Mouse (Mus musculus): ENCODE data around the gene Abr. TPM values are rescaled to one million over a fixed set of nuclear protein-coding genes. Genes with fewer than 3 reads are reported as not detected.

The Abr gene
- total RNA-seq, 2 experiments from 2014 or later = 267 to 280 TPM

DNA sequence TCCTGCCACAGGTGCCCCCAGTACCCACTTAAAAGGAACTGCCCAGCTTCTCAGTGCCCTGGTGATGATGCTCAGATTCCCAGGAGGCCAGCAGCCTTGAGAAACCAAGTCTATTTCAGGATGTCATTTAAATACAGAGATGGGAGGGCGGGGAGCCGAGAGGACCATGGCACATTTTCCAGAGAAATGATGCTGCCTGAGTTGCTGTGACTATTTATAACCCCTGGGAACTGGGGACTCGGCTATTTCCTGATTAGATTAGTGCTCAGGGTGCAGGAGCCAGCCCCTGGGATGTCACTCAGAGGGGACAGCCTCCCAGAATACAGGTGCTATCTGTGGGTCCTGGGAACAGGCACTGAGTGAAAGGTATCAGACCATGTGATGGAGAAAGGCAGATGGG, 194.3 kb downstream of the Abr start:
- no peak for DNase-seq
- intact Hi-C loops (cut with DNase I) = no loop called here

DNA sequence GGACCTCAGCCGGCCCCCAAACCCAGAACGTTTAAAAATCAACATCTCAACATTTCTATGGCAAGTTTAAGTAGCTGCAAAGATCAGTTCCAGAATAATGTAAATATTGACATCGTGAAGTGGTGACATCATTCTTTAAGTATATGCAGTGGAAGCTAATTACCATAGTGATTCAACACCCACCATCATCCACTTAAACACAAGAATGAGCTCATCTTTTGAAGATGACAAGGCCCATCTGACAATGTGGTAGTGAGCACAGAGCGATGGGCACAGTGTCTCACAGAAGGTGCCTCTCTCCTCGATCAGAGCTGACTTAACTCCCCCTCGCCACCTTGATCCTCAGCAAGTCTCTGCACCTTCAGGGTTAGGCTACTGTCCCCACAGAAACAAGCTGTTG, 196.4 kb downstream of the Abr start:
- intact Hi-C loops (cut with DNase I) = no loop called here
- DNase-seq = no peak

DNA sequence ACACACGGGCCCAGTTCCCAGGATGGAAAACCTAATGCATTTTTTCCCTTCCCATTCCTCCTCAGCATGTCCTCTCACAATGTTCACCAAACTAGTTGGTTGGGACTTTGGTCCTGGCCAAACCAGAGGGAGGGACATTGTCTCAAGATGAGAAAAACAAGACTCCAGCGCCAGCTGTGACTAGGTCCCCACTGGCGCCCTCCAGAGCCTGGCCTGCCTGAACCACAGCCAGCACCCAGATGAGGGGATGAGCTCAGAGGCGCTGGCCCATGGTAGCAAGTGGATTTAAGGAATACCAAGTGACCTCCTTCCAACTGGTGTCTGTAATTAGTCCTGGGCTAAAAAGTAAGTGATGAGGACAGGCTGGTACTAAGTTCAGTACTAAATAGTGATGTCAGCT, 201.2 kb downstream of the Abr start:
- no peak for DNase-seq
- intact Hi-C loops (cut with DNase I) = no loop called here

DNA sequence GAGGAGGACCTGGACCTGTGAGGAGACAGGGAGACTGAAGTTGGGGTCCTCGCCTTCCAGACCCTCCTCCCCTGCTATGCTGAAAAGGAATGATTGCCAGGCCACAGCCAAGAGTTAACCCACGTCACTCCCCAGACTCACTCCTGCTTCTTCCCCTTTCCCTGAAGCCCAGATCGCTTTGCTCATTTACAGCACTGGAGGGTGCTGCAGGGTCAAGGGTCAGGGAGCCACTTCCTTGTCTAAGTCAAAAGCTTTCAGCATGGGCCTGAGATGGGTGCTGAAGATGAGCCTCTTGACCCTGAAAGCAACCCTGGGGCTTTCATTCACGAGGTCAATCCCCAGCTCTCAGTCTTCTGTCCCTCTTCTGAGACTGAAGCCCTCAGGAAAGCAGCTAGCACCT, 202.9 kb downstream of the Abr start:
- intact Hi-C loops (cut with DNase I) = no loop called here
- peak; percentile 34 for DNase-seq

DNA sequence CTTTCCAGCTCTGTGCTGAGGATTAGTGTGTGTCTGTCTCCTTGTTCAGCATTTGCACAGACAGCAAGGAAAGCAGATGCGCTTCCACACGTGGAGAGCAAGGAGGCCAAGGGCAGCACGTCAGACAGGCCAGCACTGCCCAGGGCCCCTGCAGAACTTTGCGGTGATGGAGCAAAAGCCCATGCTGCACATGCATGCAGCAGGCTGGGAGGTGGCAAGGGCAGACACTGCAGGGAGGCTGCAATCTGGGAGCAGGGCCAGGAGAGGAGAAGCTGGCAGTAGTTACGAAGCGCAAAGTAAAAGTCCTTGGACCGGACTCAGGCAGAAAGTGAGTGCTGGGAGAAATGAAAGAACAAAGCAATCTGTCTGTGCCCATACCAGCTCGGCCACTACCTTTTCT, 203.7 kb downstream of the Abr start:
- intact Hi-C loops (cut with DNase I) = no loop called here

DNA sequence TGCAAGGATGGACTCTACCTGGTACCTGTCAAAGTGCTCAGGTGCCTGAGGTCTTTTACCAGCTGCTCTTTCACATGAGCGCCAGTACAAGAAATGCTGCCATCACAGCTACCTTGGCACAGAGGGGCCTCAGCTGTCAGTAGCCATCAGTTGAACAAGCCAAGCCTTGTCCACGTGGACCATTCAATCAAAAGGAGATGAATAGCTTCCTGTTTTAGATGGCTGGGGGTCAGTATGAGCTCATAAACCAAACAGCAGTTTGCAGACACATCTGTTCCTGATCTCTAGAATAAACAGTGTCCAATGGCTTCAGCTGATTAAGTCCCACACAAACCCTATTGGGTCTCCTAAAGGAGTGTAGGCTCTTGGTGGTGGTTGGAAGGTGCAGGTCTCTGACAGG, 206.1 kb downstream of the Abr start:
- no peak for DNase-seq
- intact Hi-C loops (cut with DNase I) = no loop called here

More for the DNA sequence above, 203.7 kb downstream of the Abr start:
- peak; percentile 84 for DNase-seq

DNA sequence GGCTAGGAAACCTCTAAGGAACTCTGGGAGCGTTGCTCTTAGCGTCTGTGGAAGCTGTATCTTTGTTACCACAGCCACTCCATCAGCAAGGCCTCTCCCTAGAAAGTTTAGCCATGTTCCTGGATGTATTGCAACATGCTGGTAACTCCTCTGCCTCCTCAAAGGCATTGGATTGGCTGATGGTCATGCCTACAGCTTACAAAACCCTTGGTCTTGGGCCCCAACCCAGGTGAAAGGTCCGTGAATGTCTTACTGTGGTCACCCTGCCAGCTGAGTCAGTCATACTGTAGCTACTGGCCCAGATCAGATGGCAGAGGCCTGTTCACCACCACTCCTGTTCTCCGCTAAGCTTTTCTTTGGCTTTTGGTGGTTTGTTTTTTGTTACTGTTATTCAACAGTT, 207.1 kb downstream of the Abr start:
- intact Hi-C loops (cut with DNase I) = no loop called here
- DNase-seq = no peak

DNA sequence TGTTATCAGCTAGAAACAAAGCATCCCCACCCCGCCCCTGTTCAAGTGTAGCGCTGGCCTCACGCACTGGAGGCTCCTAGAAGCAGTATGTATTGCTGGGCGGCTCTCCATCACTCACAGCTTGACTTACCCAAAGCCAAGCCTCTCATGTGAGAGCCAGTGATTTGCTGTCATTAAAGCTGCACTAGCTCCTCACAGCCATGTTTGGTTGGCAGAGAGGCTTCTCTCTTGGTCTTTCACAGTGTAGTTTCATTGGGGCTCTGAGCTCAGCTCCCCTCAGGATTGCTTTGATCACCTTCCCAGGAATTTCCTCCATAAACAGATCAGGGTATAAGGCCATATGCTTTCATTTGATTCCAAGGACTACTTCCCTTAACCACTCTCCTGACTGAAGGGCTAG, 208.9 kb downstream of the Abr start:
- intact Hi-C loops (cut with DNase I) = no loop called here
- no peak for DNase-seq

DNA sequence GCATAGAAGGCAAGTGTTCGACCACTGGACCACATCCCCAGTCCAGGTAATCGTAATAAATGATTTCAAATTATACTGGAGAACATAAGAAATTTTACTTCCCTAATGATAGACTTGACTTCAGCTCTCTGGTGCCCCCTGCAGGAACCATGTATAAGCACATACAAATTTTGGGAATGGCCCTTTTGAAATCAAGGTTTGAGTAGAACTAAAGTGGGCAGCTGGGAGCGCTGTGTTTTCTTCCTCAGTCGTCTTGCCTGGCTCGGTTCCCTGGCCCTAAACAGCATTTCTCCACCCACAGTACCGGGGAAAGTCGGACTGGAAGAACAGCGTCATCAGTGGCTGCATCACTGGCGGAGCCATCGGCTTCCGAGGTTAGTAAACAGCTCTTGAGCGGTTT, 211.3 kb downstream of the Abr start:
- intact Hi-C loops (cut with DNase I) = loop anchor here (2.0 kb wide), 1 partner anchor 44 kb away; no protein-coding TSS in a partner anchor
- peak; percentile 65 for DNase-seq

DNA sequence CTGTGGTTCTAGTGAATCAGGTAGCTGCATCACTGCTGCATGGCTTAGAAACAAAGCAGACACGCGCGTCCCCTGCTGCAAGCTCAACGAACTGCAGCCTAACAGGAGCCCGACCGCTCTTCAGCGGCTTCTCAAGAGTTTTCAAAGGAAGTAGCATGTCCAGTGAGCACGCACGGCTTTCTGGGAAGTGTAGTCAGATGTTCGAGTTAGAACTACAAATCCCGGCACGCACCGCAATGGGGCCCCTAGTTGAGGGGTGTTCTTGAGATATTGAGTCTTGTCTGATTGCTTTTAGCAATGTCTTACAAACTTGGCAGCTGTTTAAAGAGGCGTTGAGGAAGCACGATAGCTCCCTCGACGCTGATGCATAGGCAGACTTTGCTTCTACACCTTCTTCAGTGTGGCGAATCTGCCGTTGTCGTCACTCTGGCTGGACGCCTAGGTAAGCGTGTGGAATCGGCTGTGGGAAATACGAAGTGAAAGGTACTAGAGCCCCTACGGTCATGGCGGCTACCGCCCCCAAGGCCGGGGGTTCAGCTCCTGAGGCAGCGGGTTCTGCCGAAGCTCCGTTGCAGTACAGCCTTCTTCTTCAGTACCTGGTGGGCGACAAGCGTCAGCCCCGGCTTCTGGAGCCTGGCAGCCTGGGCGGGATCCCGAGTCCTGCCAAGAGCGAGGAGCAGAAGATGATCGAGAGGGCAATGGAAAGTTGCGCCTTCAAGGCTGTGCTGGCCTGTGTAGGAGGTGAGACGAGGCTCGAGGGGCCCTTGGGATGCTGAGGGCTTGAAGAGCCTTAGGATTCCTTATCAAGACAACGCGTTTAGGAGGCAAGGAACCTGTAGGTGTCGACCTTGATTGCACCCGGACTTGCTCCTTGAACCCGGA, 215.2 kb downstream of the Abr start, which contains the start of gene Timm22:
TSS of gene Timm22 (plus strand) at position 251 of the 882 bp plus-strand sequence.
- intact Hi-C loops (cut with DNase I) = loop anchor here (10.0 kb wide), 1 partner anchor 322 kb away; no protein-coding TSS in a partner anchor

DNA sequence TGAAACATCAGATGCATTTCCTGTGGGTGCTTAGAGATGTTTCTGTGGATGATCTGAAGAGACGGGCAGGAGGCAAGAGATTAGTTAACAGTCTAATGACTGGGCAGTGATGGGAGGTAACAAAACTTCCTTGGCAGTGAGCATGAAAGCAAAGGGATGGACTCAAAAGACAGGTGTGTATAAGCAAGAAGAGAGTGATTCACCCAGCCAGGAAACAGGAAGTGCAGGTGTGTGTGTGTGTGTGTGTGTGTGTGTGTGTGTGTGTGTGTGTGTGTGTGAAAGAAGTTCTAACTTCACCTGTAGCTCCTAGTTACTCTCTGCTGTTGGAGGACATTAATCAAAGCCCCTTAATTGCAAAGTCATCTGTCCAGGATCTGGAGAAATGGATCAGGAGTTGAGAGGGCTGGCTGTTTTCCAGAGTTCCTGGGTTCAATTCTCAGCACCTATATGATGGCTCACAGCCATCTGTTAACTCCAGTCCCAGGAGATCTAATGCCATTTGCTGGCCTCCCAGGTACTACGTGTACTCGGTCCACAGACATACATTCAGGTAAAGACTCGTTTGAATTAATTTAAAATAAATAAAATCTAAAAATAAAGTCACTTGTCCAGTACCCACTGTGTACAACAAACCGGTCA, 216.4 kb downstream of the Abr start:
- no peak for DNase-seq
- intact Hi-C loops (cut with DNase I) = loop anchor here (10.0 kb wide), 1 partner anchor 321 kb away; no protein-coding TSS in a partner anchor

More for the DNA sequence above, 215.2 kb downstream of the Abr start, which contains the start of gene Timm22:
- peak; percentile 97 for DNase-seq

DNA sequence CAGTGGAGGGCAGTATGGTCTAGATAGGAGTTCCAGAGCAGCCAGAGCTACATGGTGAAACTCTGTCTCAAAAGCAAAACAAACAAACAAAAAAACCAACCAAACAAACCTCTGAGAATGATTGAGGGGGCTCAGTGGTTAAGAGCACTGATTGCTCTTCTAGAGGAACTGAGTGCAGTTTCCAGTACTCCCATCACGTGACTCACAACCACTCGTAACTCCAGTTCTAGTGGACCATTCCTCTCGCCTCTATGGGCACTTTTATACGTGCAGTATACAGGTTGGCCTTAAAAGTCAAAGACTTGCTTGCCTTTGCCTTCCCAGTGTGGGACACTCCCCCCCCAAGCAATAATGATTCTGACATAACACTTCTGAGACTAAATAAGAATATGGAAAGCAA, 217.0 kb downstream of the Abr start:
- no peak for DNase-seq
- intact Hi-C loops (cut with DNase I) = loop anchor here (10.0 kb wide), 1 partner anchor 320 kb away; no protein-coding TSS in a partner anchor

DNA sequence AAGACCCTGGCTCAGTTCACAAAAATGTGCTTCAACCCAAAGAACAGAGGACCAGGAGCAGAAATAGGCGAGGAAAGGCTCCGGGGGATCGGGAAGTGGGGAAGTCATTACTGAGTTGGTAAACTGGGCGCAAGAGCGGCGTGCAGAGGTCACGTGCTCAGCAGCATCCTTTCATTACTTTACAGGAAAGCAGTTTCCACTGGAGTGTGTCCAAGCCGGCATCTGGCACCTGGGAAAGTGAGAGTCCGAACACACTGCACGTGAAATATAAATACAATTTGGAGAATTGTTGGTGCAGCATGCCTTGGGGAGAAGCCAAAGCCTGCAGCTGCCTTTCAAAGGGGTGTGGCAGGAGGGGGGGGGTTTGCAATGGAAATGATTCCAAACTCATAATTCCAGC, 220.7 kb downstream of the Abr start:
- intact Hi-C loops (cut with DNase I) = loop anchor here (10.0 kb wide), 1 partner anchor 317 kb away; no protein-coding TSS in a partner anchor
- DNase-seq = peak; percentile 23

DNA sequence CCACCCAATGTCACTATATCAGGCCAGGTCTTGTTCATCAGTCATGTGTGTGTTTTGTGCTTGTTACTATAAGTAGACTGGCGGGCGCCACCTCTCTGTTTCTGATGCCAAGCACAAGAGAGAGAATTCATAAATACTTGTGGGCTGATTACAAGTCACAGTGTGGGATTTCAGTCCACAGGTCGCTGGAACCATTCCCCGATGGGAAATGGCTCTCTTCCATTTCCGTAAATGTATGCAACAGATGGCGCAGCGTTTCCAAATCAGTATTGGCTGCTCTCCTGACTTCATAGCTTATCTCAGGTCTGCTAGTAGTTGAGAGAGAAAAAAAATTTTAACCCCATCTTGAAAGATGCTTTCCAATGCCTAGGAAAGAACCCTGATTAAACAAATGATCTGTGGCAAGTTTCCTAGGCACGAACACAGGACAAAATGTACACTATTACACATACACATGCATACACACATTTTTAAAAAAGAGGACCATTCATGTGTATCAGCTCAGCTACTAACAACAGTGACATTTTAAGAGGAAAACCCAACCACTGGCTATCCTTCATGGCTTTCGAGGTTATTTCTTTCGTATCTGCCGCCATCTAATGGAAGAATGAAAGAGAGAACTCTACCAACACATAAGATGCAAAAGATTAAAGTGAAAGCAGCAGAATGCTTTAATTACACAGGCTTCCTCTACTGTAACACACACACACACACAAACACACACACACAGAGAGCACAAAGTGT, 222.4 kb downstream of the Abr start:
- intact Hi-C loops (cut with DNase I) = loop anchor here (2.0 to 10.0 kb wide), 3 partner anchors 147 to 435 kb away; no protein-coding TSS in a partner anchor
- peak; percentile 63 for DNase-seq

DNA sequence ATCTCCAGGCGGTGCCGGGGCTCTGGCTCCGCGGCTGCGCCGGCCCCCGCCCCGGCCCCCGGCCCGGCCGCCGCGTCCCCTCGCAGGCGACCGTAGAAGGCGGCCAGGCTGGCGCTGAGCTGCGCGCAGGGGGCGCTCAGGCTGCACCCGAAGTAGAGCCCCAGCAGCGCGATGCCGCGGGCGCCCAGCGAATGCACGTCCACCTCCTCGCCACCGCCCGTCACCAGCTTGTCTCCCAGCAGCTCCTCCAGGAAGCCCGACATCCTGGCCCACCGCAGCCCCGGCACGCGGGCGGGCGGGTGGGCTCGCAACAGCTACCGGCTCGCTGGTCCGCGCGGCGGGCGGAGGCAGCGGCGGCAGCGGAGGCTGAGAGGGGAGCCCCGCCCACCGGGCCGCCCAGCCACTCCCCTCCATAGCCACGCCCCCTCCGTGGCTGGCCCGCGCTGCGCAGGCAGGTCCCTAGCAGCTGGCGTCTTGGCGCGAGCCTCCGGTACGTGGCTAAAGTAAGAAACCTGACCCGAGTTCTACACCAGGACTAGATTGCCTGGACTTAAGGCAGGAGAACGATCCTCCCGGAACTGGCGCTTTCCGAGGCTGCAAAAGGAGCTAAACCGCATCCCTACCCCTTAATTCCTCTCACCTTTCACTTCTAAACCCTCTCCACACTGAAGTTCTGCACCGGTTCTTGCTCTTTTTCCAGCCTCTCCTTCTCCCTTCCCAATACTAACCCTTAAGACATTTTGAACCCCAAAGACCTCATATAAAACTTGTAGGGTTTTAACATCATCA, 223.1 kb downstream of the Abr start, which contains the start of gene Nxn:
TSS of gene Nxn (minus strand) at position 343 of the 789 bp plus-strand sequence.
- intact Hi-C loops (cut with DNase I) = loop anchor here (2.0 to 10.0 kb wide), 2 partner anchors 146 to 434 kb away; no protein-coding TSS in a partner anchor
- DNase-seq = peak; percentile 94

DNA sequence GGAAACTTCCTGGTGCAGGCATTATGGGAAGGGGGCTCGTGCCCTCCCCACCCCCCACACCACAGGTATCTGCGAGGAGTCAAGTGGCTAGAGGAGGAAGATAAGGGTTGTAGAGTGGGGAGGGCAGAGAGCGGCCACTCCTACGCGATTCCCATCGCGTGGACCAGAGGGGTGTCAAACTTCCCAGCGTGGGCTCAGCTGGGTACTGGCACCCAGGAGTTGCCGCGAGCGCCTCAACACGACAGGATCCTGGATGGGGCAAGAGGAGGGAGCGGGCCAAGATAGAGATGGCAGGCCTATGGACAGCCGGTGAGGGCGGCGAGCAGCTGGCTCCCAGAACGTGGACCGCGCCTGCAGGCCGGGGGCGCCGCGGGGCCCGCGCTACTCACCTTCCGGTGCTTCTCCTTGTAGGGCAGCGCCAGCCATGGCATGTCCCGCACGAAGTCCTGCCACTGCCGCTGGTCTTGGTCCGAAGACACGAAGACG, 223.8 kb downstream of the Abr start:
- DNase-seq = peak; percentile 64
- intact Hi-C loops (cut with DNase I) = loop anchor here (2.0 to 10.0 kb wide), 2 partner anchors 146 to 434 kb away; no protein-coding TSS in a partner anchor

DNA sequence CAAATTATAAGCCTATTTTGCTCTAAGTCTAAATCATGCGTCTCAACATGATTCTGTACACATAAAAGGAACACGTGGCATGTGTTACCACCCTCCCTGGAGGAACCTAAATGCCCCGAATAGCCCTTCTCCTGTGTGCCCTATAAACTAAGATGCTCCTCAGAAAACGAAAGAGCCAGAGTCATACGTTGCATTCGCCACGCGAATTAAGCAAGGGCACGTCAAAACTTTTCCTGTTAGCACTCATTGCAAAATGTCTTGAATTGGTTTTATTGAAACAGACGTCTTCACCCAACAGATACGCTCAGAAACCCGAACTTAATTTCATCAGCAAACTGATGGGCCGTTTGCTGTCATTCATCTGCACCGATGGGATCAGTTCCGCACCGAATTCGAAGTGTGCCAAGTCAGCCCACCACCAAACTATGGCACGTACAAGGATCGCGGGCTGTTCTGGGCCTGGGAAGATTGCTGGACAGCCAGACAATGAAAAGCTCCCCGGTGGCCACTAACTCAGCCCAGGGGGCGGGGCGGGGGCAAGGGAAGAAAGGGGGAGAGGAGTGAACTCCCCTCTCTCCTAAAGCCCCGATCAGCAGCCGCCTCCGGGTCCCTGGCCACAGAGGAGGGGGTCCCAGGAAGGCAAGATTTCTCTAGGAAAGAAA, 224.3 kb downstream of the Abr start:
- DNase-seq = peak; percentile 48
- intact Hi-C loops (cut with DNase I) = loop anchor here (2.0 to 10.0 kb wide), 2 partner anchors 145 to 433 kb away; no protein-coding TSS in a partner anchor

DNA sequence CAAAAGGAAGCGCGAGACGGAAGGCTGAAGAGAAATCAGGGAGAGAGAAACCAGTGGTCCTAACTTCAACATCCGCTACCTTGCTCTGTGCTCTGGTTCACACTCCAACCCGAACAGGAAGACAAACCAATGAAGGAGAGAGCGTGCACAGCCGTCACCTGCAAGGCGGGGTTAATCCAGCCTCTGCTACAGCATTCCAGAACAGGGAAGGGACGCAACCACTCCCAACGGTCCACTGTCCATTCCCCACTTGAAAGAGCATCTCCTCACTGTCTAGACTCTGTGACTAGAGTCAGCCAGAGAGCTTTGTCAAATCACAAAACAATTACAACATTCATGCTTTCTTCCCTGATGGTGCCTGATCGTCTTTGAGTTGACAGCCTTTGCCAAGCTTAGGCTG, 229.1 kb downstream of the Abr start:
- intact Hi-C loops (cut with DNase I) = loop anchor here (10.0 kb wide), 1 partner anchor 428 kb away; no protein-coding TSS in a partner anchor
- no peak for DNase-seq

DNA sequence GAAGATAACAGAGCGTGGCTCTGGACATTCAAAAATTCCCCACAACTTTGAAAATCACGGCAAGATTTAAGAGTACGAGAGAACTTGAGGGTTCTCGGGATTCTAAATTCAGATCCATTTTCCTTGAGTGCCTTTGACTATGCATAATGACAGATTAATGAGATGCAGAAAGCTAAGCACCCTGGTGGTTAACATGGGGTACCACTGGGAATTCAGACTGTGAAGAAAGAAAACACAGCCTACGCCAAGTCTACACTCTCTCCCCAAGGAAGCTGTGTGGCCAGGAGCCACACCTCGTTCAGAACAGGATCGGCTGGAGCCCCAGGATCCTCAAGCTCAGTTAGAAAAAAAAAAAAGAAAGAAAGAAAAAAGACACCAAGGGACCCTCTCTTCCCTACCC, 229.6 kb downstream of the Abr start:
- intact Hi-C loops (cut with DNase I) = loop anchor here (10.0 kb wide), 1 partner anchor 428 kb away; no protein-coding TSS in a partner anchor
- no peak for DNase-seq

All from left cerebral cortex, postnatal 4 days (tissue).